Mouse (Mus musculus): ENCODE data around the gene Pold1. TPM values are rescaled to one million over a fixed set of nuclear protein-coding genes. Genes with fewer than 3 reads are reported as not detected.

Pold1 gene
- total and polyA plus RNA-seq, 3 experiments, result 54.6 to 252 (median 70.1) TPM

- Histone ChIP-seq H3K9me3 (replicated peaks) (no peaks in the 10 kb centered on the region), H3K4me3 (ENCODE audit: low read depth, low read length) (no peak overlapping the region), H3K4me1 (ENCODE audit: insufficient read depth, low read depth, low read length) (peaks cover 41% of the 10 kb centered on the region), H3K36me3 (replicated peaks) (peaks cover 83% of the 10 kb centered on the region), H3K27me3 (ENCODE audit: insufficient read depth, low read length) (no peaks in the 10 kb centered on the region)
- TF ChIP-seq TAL1 (conservative IDR thresholded peaks at IDR 0.05; ENCODE audit: low read depth, low read length), result no peak
- TF ChIP-seq GATA1 (IDR thresholded peaks at IDR 0.05; ENCODE audit: borderline replicate concordance, low read length), result no peak
- TF ChIP-seq GATA2 (IDR thresholded peaks at IDR 0.05; ENCODE audit: borderline replicate concordance, low read depth, low read length), result no peak
- no peak for TF ChIP-seq CTCF (IDR thresholded peaks at IDR 0.05; ENCODE audit: low read depth, low read length)
- no peak for TF ChIP-seq POLR2AphosphoS5 (IDR thresholded peaks at IDR 0.05; ENCODE audit: insufficient replicate concordance, low read depth, low read length)
- no peak for DNase-seq (ENCODE audit: low spot score)
- ATAC-seq (ENCODE audit: extremely low read depth, insufficient number of reproducible peaks, low FRiP score, poor library complexity, severe bottlenecking), result no peak
Observed at GRCm38 (mm10) chr7:44546274-44546673, 2.4 kb downstream of the Pold1 start.

- TF ChIP-seq GATA2 (IDR thresholded peaks at IDR 0.05; ENCODE audit: borderline replicate concordance, low read depth, low read length) (no peak), GATA1 (IDR thresholded peaks at IDR 0.05; ENCODE audit: borderline replicate concordance, low read length) (no peak), CTCF (IDR thresholded peaks at IDR 0.05; ENCODE audit: low read depth, low read length) (no peak), TAL1 (conservative IDR thresholded peaks at IDR 0.05; ENCODE audit: low read depth, low read length) (no peak), POLR2AphosphoS5 (IDR thresholded peaks at IDR 0.05; ENCODE audit: insufficient replicate concordance, low read depth, low read length) (no peak)
- DNase-seq (ENCODE audit: low spot score) (no peak), ATAC-seq (ENCODE audit: extremely low read depth, insufficient number of reproducible peaks, low FRiP score, poor library complexity, severe bottlenecking) (no peak)
- Histone ChIP-seq H3K4me1 (ENCODE audit: insufficient read depth, low read depth, low read length) (peaks cover 28% of the 10 kb centered on the region), H3K9me3 (replicated peaks) (no peaks in the 10 kb centered on the region), H3K36me3 (replicated peaks) (peaks cover 94% of the 10 kb centered on the region), H3K4me3 (ENCODE audit: low read depth, low read length) (no peak overlapping the region), H3K27me3 (ENCODE audit: insufficient read depth, low read length) (no peaks in the 10 kb centered on the region; the same call in 1 of the 2 replicates)
Observed at GRCm38 (mm10) chr7:44543071-44543470, 5.6 kb downstream of the Pold1 start.

- TF ChIP-seq TAL1 (conservative IDR thresholded peaks at IDR 0.05; ENCODE audit: low read depth, low read length) (no peak), GATA1 (IDR thresholded peaks at IDR 0.05; ENCODE audit: borderline replicate concordance, low read length) (no peak), GATA2 (IDR thresholded peaks at IDR 0.05; ENCODE audit: borderline replicate concordance, low read depth, low read length) (no peak), CTCF (IDR thresholded peaks at IDR 0.05; ENCODE audit: low read depth, low read length) (no peak), POLR2AphosphoS5 (IDR thresholded peaks at IDR 0.05; ENCODE audit: insufficient replicate concordance, low read depth, low read length) (no peak)
- ATAC-seq (ENCODE audit: extremely low read depth, insufficient number of reproducible peaks, low FRiP score, poor library complexity, severe bottlenecking) (no peak), DNase-seq (ENCODE audit: low spot score) (no peak)
- no peaks in the 10 kb centered on the region; the same call in 1 of the 2 replicates for H3K27me3 ChIP-seq (ENCODE audit: insufficient read depth, low read length)
- no peak overlapping the region for H3K4me3 ChIP-seq (ENCODE audit: low read depth, low read length)
- H3K9me3 ChIP-seq (replicated peaks), result no peaks in the 10 kb centered on the region
- peaks cover 97% of the 10 kb centered on the region for H3K36me3 ChIP-seq (replicated peaks)
- H3K4me1 ChIP-seq (ENCODE audit: insufficient read depth, low read depth, low read length), result peaks cover 24% of the 10 kb centered on the region
Observed at GRCm38 (mm10) chr7:44542555-44542954, 6.1 kb downstream of the Pold1 start.

GRCm38 (mm10) chr7:44538756-44539624, 9.7 kb downstream of the Pold1 start:
- H3K4me1 ChIP-seq (ENCODE audit: insufficient read depth, low read depth, low read length), result peaks cover 33% of the 10 kb centered on the region
- DNase-seq (ENCODE audit: low spot score) (no peak), ATAC-seq (ENCODE audit: extremely low read depth, insufficient number of reproducible peaks, low FRiP score, poor library complexity, severe bottlenecking) (no peak)
- no peaks in the 10 kb centered on the region; the same call in 1 of the 2 replicates for H3K27me3 ChIP-seq (ENCODE audit: insufficient read depth, low read length)
- H3K9me3 ChIP-seq (replicated peaks), result no peaks in the 10 kb centered on the region
- H3K4me3 ChIP-seq (ENCODE audit: low read depth, low read length), result 0 out of 2 replicates have a peak overlapping the region, but pooled peaks have one; percentile 17
- H3K36me3 ChIP-seq (replicated peaks), result peaks cover 100% of the 10 kb centered on the region
- TF ChIP-seq GATA1 (IDR thresholded peaks at IDR 0.05; ENCODE audit: borderline replicate concordance, low read length) (no peak), GATA2 (IDR thresholded peaks at IDR 0.05; ENCODE audit: borderline replicate concordance, low read depth, low read length) (no peak), POLR2AphosphoS5 (IDR thresholded peaks at IDR 0.05; ENCODE audit: insufficient replicate concordance, low read depth, low read length) (no peak), CTCF (IDR thresholded peaks at IDR 0.05; ENCODE audit: low read depth, low read length) (no peak)

- ATAC-seq (ENCODE audit: extremely low read depth, insufficient number of reproducible peaks, low FRiP score, poor library complexity, severe bottlenecking) (no peak), DNase-seq (ENCODE audit: low spot score) (no peak)
- no peaks in the 10 kb centered on the region for H3K9me3 ChIP-seq (replicated peaks)
- H3K4me1 ChIP-seq (ENCODE audit: insufficient read depth, low read depth, low read length), result peaks cover 42% of the 10 kb centered on the region
- no peaks in the 10 kb centered on the region; the same call in 1 of the 2 replicates for H3K27me3 ChIP-seq (ENCODE audit: insufficient read depth, low read length)
- TF ChIP-seq POLR2AphosphoS5 (IDR thresholded peaks at IDR 0.05; ENCODE audit: insufficient replicate concordance, low read depth, low read length) (no peak), GATA2 (IDR thresholded peaks at IDR 0.05; ENCODE audit: borderline replicate concordance, low read depth, low read length) (no peak), TAL1 (conservative IDR thresholded peaks at IDR 0.05; ENCODE audit: low read depth, low read length) (no peak), GATA1 (IDR thresholded peaks at IDR 0.05; ENCODE audit: borderline replicate concordance, low read length) (no peak), CTCF (IDR thresholded peaks at IDR 0.05; ENCODE audit: low read depth, low read length) (no peak)
- no peak overlapping the region for H3K4me3 ChIP-seq (ENCODE audit: low read depth, low read length)
- H3K36me3 ChIP-seq (replicated peaks), result peaks cover 100% of the 10 kb centered on the region
Observed at GRCm38 (mm10) chr7:44537496-44537895, 11.2 kb downstream of the Pold1 start.

GRCm38 (mm10) chr7:44537009-44537408, 11.6 kb downstream of the Pold1 start:
- H3K4me1 ChIP-seq (ENCODE audit: insufficient read depth, low read depth, low read length), result peaks cover 47% of the 10 kb centered on the region
- no peaks in the 10 kb centered on the region for H3K9me3 ChIP-seq (replicated peaks)
- no peak for DNase-seq (ENCODE audit: low spot score)
- peaks cover 100% of the 10 kb centered on the region for H3K36me3 ChIP-seq (replicated peaks)
- H3K27me3 ChIP-seq (ENCODE audit: insufficient read depth, low read length), result no peaks in the 10 kb centered on the region; the same call in 1 of the 2 replicates
- ATAC-seq (ENCODE audit: extremely low read depth, insufficient number of reproducible peaks, low FRiP score, poor library complexity, severe bottlenecking), result no peak
- TF ChIP-seq GATA2 (IDR thresholded peaks at IDR 0.05; ENCODE audit: borderline replicate concordance, low read depth, low read length), result no peak
- no peak for TF ChIP-seq GATA1 (IDR thresholded peaks at IDR 0.05; ENCODE audit: borderline replicate concordance, low read length)
- no peak for TF ChIP-seq CTCF (IDR thresholded peaks at IDR 0.05; ENCODE audit: low read depth, low read length)
- H3K4me3 ChIP-seq (ENCODE audit: low read depth, low read length), result no peak overlapping the region
